Mouse (Mus musculus) retina, postnatal 1 day (tissue): Measurements from ENCODE around the gene A030003K21Rik.
A peak's percentile ranks its signal among the peaks of the same experiment; 100 is the strongest.

ENCODE experiments used
- DNase-seq: peaks from one replicate; pipeline ENCODE4 v3.0.0-alpha.2; 2012

A030003K21Rik gene

GRCm38 (mm10) chr1:82905886-82906285 lies 37.3 kb downstream of the A030003K21Rik start:
- peak; percentile 14 for DNase-seq

GRCm38 (mm10) chr1:82901201-82901600 lies 42.0 kb downstream of the A030003K21Rik start:
- no peak for DNase-seq

DNA sequence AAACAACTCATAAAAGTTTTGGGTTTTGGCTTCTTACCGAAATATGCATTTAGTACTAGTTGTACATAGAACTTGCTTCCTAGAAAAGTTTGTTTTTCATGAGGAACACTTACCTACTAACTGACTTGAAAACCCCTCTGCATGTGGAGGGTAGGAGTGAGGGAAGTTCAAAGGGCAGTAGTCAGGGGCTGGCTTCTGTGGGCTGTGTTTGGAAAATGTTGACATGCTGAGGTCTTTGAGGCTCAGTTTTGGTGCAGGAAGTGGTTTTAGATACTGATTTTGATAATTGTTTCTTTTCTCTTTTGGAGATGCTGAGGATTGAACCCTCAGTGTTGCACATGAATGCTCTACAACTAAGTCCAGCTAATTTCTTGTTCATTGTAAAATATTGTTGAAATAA lies 42.6 kb downstream of the A030003K21Rik start:
- no peak for DNase-seq

DNA sequence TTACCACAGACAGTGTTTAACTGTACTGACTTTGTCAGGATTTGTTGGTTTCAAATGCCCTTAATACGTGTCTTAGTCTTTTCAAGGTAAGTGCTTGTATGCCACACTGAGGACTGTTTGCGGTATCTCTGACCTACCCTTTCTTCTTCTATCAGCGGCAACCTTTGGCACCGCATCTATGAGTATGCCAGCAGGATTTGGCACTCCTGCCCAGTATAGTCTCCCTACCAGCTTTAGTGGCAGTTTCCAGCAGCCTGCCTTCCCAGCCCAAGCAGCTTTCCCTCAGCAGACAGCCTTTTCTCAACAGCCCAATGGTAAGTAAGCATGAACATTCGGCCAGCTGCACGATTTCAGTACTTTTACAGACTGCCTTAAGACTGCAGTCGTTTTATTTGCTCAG lies 49.9 kb downstream of the A030003K21Rik start:
- no peak for DNase-seq
